Mouse (Mus musculus): ENCODE data around the gene Cacng8.
"Not testable (repeated sequence)": the region's sequence is repeated elsewhere in the genome, so short reads cannot be mapped to it uniquely, and the experiment has no call there.

Gene Cacng8

DNA sequence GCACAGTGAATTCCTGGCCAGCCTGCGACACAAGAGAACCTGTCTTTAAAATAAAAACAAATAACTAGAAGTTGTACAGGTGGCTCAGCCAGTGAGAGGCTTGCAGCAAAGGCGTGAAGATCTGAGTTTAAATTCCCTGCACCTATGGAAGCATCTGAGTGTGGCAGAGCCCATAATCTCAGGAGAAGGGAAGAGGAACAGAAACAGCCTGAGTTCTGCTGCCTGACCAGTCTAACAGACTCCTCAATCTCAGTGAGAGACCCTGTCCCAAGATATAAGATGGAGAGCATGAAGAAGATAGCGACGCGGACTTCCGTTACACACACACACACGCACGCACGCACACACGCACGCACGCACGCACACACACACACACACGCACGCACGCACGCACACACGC, 2.7 kb upstream of the Cacng8 start:
- no peak for DNase-seq (ENCODE audit: low read depth, low spot score)

DNA sequence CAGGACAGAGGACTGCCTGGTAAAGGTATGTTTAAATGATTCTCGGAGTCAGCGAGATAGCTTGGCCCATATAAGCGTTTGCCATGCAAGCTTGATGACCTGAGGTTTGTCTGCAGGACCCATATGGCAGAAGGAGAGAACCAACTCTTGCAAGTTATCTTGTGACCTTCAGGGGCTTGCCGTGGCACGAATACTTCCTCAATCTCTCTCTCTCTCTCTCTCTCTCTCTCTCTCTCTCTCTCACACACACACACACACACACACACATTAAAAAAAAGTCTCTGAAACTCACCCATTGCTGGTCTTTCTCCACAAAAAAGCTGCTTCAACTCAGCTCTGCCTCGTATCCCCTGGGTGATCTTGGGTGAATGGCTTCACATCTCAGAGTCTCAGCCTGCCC, 1.6 kb upstream of the Cacng8 start:
- no peak for DNase-seq (ENCODE audit: low read depth, low spot score)

DNA sequence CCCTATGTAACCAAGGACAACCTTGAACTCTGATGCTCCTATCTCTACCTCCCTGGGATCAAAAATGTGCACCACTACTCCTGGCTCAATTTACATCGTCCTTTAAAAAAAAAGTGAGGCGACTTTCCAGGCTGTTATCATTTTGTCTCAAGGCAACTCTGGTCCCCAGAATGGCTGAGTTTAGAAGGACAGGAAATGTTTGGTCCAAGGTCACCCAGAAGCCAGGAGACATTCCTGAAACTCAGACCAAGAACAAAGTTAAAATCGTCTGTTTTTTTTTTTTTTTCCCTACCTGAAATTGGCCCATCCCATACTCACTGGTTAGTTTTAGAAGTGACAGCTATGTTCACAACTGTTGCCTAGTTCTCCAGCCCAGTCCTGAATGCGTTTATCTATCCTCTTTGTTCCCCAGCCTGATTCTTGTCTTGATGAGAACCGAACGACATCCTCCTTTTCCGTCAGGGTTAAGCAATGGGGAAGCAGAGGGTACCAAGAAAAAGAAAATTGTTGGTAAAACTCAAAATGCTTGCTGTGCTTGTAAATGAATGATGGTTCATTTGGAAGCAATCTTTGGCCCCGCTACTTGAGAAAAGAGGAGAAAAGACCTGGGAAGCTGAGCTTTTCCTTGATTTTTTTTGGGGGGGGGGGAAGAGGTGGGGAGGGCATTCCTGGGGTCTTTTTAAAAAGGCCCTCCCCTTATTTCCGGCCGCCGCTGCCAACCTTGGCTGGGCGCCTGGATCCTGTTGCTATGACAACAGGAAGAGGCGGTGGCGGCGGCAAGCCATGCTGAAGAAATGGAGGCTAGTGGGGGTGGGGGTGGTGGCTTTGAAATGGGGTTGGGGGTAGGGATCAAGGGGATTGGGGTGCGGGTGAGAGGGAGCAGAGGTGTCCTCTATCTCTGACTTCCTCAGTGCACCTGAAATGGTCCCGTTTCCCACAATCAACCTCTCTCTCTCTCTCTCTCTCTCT, 755 bp upstream of the Cacng8 start:
- no peak for DNase-seq (ENCODE audit: low read depth, low spot score)

- no peak for DNase-seq (ENCODE audit: low read depth, low spot score)
Measured at GRCm38 (mm10) chr7:3391081-3391451, 583 bp downstream of the Cacng8 start.

GRCm38 (mm10) chr7:3391809-3392208, 1.3 kb downstream of the Cacng8 start:
- DNase-seq (ENCODE audit: low read depth, low spot score) = no peak

- DNase-seq (ENCODE audit: low read depth, low spot score) = no peak
Measured at GRCm38 (mm10) chr7:3397355-3397754, 6.9 kb downstream of the Cacng8 start.

GRCm38 (mm10) chr7:3397797-3398196, 7.3 kb downstream of the Cacng8 start:
- DNase-seq (ENCODE audit: low read depth, low spot score) = no peak

GRCm38 (mm10) chr7:3398363-3398762, 7.9 kb downstream of the Cacng8 start:
- not testable (repeated sequence) for DNase-seq (ENCODE audit: low read depth, low spot score)

DNA sequence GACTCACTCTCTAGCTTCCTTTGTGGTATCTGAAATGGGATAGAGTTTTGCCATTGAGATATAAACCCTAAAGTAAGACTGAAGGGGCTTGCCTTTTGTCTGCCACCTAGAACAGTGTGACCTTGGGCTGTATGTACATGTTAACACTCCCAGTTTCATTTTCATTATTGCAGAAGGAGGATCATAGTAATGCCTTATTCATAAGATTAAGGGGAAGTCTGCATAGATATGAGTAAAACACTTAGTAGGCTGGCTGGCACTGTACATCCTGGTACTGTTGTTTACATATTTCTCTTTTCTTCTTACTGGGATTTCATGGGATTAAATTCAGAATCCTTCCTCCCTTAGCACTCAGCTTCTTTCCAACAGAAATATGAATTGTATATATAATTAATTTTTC, 9.5 kb downstream of the Cacng8 start:
- DNase-seq (ENCODE audit: low read depth, low spot score) = no peak

GRCm38 (mm10) chr7:3409729-3410520, 19.4 kb downstream of the Cacng8 start:
- no peak for DNase-seq (ENCODE audit: low read depth, low spot score)

DNA sequence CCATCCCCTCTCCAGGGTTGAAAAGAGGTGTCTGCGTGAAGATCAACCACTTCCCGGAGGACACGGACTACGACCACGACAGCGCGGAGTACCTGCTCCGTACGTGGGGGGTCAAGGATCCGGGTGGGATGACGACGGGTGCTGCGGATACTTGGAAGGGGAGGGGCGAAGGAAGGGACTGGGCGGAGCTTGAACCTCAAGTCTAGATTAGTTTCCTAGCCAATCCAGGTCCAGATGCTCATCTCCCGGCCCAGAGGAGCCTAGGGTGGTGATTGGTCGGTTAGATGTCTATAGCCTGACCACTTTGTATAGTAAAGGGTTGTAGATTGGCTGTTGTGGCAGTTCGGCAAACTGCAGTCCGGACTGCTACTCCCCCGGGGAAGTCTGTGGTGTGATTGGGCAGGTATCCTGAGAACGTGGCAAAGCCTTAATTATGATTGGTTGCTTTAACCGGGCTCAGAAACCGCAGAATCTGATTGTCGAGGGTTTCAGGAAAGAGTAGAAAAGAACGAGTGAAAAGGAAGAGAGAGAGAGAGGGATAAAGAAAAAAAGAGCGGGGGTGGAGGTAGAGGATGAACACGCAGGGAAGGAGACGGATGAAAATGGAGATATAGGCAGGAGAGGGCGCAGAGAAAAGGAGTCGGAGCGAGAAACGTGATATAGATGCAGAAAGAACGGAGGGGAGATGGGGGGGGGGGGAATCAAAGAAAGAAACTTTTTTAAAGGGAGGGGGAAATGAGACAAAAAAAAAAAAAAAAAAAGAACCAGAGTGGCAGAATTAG, 20.9 kb downstream of the Cacng8 start:
- DNase-seq (ENCODE audit: low read depth, low spot score) = peak; percentile 79

GRCm38 (mm10) chr7:3412036-3412435, 21.6 kb downstream of the Cacng8 start:
- DNase-seq (ENCODE audit: low read depth, low spot score) = no peak

- no peak for DNase-seq (ENCODE audit: low read depth, low spot score)
Measured at GRCm38 (mm10) chr7:3414888-3415287, 24.4 kb downstream of the Cacng8 start.

DNA sequence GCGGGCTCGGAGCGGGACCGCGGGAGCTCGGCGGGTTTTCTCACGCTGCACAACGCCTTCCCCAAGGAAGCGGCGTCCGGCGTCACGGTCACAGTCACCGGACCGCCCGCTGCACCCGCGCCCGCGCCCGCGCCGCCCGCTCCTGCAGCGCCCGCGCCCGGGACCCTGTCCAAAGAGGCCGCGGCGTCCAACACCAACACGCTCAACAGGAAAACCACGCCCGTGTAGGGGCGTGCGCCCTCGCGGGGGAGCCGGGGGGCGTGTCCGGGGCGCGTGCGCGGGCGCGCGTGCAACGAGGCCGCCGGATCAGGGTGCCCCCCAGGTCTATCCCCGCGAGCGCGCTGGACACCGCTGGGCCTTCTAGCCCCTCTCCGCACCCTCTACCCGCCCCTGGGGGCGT, 24.9 kb downstream of the Cacng8 start:
- no peak for DNase-seq (ENCODE audit: low read depth, low spot score)

- DNase-seq (ENCODE audit: low read depth, low spot score) = no peak
Measured at GRCm38 (mm10) chr7:3419941-3420340, 29.5 kb downstream of the Cacng8 start.

DNA sequence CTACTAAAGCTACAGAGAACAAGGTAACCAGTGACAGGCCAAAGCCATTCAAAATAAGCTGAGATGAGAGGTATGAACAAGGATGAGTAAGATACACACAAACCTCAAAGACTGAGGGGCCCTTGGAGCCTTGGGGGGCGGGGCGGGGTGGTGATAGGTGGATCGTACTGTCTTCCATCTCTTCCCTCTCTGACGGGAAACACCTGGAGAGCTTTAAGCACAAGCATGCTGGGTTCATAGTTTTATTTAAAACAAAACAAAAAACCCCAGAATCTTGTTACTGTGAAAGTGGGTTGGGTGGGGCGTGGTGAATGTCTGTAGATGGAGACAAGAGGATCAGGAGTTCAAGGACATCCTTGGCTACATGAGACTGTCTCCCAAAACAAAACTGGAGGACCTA, 30.0 kb downstream of the Cacng8 start:
- DNase-seq (ENCODE audit: low read depth, low spot score) = no peak

DNA sequence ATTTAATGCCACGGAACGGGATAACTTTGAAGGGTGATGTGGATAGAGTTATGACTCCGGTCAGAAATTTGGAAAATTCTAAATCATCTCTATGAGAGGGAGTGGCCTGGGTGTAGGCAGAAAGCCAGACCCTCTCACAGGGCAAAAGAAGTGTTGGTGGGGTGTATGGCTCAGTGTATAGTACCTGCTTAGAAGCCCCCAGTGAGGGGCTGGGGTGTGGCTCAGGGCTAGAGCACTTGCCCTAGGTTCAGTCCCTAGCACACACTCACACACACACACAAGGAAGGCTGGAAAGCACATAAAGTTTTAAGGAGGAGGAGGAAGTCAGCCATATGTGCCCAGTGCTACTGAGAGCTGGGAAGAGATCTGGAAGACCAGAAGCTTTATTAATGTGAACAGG, 30.8 kb downstream of the Cacng8 start:
- DNase-seq (ENCODE audit: low read depth, low spot score) = no peak

GRCm38 (mm10) chr7:3422051-3422450, 31.6 kb downstream of the Cacng8 start:
- DNase-seq (ENCODE audit: low read depth, low spot score) = no peak

DNA sequence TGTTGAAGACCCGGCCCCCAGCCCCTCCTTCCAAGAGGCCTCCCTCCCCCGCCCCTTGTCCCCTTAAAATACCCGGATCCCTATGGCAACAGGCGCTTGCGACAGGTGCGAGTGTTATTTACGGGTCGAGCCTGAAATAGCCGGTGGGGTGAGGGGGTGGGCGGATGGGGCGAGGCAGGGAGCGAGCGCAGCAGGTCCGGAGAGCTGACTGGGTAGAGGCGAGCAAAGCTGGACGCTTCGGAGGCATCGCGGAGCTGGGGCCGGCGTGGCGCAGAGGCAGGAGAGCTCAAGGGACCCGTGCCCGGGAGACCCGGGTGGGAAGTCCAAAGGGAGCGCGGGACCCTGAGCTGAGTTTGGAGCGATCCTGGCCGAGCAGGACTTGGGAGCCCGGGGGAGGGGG, 32.9 kb downstream of the Cacng8 start:
- no peak for DNase-seq (ENCODE audit: low read depth, low spot score)

DNA sequence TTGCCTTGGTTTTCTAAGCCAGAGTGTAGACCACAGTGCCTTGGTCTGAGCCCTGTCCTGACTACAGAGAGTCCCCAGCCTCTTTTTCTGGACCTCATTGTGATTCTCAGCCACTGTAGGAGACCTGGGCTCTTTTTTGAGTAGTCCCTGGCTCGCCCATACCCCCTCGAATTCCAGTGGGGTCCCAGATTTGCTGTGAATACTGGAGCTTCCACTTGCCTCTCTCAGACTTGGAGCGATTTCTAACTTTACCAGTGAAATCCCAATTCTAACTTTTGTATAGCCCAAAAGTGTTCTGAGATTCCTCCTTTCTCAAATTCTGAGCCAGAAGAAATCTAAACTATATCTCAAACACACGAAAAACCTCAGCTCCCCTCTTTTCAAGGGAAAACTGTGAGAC, 33.4 kb downstream of the Cacng8 start, which contains the start of gene Cacng6:
TSS of gene Cacng6 (plus strand) at position 301 of the 400 bp plus-strand sequence.
- no peak for DNase-seq (ENCODE audit: low read depth, low spot score)

DNA sequence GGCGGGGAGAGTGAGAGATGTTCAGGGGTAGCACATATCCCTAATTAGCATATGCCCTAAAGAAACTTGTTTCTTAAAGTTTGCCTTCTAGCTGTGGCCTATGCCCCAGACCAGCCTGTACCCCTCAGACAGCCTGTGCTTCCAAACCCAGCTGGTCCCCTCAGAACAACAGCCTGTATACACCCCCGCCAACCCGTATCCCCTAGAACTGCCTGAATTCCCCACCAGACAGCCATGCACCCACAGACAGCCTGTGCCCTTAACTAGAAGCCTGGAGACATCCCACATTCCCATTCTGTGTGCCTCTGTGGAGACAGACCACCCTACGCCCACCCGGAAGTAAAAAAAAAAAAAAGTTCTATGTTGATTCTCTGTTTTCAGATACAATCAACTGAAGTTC, 34.7 kb downstream of the Cacng8 start:
- no peak for DNase-seq (ENCODE audit: low read depth, low spot score)

- no peak for DNase-seq (ENCODE audit: low read depth, low spot score)
Measured at GRCm38 (mm10) chr7:3430161-3430560, 39.7 kb downstream of the Cacng8 start.
